Mouse (Mus musculus) retina, adult 2 months (tissue): Measurements from ENCODE around the gene Olfr1094.

Experiments
- DNase-seq: peaks from one replicate; pipeline ENCODE4 v3.0.0-alpha.2; 2012; ENCODE audit warnings: low read depth, low spot score

Gene Olfr1094

GRCm38 (mm10) chr2:86824363-86824762 is at the start of gene Olfr1094:
TSS of gene Olfr1094 (plus strand) at chr2:86824663.
- no peak for DNase-seq

GRCm38 (mm10) chr2:86782179-86782578 is 42.3 kb upstream of the Olfr1094 start, which contains the start of gene Olfr1093:
TSS of gene Olfr1093 (plus strand) at chr2:86782479.
- DNase-seq, result no peak

GRCm38 (mm10) chr2:86809918-86810317 is 14.5 kb upstream of the Olfr1094 start, which contains the start of gene Olfr141:
TSS of gene Olfr141 (minus strand) at chr2:86810018.
- no peak for DNase-seq

GRCm38 (mm10) chr2:86851596-86851995 is 27.1 kb downstream of the Olfr1094 start, which contains the start of gene Olfr1095:
TSS of gene Olfr1095 (minus strand) at chr2:86851696.
- DNase-seq, result no peak

GRCm38 (mm10) chr2:86874702-86875101 is 50.2 kb downstream of the Olfr1094 start, which contains the start of gene Gm13723:
TSS of gene Gm13723 (minus strand) at chr2:86874802.
- no peak for DNase-seq
